Mouse (Mus musculus) layer of hippocampus, adult 9-10 months (tissue): ENCODE results near the gene Ppm1d.

Source experiments
- DNase-seq: peaks from one replicate; pipeline ENCODE4 v3.0.0; 2022; ENCODE audit warnings: low spot score

Gene Ppm1d

DNA sequence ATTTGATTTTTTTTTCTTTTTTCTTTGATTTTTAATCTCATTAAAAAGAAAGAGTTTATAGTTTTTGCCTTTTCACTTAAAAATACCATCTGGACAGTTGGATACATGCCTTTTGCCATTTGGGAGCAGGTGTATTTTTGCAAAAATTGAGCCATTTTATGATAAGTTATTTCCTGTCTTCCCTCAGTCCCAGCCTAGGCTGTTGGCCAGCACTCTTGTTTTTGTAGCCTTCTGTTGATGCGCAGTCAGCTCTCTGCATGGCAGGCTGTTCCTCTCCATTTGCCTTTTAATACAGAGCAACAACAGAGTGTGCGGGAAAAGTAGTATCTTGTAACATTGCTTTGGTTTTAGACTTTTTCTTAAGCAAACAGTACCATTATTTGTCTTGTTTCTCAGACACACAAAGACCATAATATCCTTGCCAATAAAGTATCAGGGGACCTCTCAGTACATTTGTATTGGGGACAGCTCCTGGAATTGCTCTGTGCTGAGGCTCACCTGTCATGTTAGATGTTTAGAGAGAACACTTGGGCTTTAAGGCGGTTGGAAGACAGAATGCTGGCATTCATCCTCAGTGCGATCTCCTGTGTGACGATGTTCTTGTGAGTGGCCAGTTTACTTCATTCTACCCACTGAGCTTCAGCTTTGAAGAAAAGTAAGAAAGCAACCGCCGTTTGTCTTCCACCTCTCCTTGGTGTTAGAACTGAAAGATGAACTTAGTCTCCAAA, 18.3 kb downstream of the Ppm1d start:
- DNase-seq = peak; percentile 55

DNA sequence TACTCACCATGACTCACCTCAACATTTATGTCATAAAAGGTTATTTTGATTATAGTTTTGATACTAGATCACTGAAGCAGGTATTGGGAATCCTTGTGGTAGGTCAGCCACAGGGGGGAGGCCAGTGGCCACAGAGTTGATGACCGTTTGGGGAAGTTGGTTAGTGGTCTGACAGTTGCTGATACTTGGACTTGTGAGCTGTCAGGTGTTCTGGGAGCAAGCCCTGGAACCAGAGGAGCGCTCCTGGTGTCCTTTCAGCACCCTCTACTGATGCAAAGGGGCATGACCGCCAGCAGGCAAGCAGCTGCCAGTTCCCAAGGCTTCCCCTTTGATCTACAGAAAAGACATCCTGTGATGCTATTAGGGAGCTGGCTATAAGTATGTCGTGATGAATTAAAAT, 23.7 kb downstream of the Ppm1d start:
- DNase-seq = no peak

DNA sequence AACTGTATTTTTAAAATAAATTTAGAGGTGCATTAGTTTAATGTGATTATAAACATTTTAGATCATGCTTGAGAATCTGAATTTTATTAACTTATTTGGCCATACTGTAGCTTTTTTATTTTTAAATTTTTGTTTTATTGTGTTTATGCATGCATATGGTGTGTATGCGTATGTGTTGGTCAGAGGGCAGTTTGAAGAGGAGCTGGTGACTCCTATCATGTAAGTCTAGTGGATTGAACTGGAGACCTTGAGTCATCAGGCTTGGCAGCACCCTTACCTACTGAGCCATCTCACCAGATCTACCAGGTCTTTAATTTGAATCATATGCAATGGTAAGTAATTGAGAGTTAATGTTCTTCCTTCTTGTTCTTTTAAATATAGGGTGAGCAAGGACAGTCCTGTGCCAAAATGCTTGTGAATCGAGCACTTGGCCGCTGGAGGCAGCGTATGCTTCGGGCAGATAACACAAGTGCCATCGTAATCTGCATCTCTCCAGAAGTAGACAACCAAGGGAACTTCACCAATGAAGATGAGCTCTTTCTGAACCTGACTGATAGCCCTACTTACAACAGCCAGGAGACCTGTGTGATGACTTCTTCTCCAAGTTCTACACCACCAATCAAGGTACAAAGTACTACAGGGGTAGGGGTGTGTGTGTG, 28.3 kb downstream of the Ppm1d start:
- DNase-seq = no peak

DNA sequence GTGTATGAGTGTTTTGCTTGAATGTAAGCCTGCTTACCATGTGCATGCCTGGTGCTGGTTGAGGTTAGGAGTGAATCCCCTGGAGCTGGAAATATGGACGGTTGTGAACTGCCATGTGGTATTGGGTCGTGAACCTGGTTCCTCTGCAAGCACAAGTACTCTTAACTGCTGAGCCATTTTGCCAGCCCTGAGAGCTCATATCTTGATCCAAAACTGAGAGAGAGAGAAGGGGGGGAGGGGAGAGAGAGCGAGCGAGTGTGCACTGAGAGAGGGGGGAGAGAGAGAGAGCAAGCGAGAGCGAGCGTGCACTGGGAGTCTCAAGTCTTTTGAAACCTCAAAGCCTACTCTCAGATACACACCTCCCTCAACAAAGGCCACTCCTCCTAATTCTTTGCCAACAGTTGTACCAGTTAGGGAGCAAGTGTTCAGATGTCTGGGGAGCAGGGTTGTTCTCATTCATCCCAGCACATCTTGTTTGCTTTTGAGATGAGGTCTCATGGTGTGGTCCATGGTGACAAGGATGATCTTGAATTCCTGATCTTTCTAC, 29.1 kb downstream of the Ppm1d start:
- no peak for DNase-seq

DNA sequence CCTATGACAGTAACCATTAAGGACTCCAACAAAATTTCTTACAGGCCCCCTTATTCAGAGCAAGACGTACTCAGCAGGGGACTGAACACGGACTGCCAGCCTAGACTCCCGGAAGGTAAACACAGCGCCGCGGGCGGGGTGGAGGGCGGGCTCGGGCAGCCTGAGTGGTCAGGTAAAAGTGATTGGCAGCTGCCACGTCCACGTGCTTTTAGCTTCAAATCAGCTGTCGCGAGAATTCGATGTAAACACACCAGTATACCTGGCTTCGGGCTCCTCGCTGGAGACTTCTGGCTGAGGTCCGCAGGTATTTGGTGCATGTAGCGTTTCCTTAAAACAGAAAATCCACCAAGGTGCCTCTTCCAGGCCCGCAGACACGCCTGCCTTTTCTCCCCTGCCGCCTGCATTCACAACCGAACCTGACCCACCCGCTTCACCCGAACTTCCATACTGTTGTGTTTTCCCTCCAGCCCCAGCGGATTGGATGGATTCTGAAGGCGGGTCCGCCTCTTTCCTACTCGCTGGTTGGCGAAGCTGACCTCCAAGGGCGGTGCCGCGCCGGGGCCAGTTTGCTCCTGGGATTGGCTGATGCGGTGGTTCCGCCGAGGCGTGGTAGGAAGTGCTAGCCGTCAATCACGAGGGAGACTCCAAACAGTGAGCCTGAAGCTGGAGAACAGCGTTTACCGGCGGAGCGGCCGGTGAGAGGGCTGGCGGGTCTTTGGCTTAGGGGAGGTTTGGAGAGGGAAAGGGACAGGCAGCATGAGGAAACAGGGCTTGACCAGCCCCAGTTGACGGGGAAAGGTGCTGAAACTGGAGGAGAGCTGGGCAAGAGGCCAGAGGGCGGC, 41.7 kb downstream of the Ppm1d start, which contains the start of gene Bcas3:
Gene Bcas3 (plus strand): TSS at position 629 of the 842 bp plus-strand sequence.
- peak; percentile 99 for DNase-seq

DNA sequence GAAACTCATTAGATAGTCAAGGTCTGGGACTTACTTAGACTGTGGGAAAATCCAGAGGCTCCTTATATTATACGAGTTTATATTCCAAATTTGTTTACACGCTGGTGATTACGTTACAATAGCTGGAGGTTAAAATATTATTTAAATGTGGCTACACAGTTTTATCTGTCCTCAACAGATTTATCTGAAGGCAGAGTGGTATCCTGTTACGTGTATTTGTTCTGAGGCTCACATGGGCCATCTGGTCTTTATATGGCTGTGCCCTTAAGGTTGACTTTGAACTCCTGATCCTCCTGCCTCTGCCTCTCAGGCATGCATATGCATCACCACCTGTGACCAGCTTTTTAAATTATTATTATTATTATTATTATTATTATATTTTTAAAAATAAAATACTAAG, 42.8 kb downstream of the Ppm1d start:
- DNase-seq = no peak

DNA sequence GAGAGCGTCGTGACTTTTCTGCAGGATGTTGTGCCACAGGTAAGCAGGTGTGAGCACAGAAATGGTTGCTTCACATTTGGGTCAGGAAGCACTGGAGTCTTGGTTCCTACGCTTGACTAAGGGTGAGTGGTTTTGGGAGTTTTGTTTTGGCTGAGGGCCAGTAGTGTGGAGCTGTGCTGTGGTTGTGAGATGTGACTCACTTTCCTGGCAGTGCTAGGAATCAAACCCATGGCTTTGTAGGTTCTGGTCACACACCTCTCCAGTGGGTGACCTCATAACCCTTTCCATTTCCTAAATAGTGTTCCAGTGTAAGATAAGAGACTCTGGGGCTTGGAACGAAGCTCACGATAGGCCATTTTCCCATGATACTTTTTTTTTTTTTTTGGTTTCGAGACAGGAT, 48.6 kb downstream of the Ppm1d start:
- DNase-seq = no peak

DNA sequence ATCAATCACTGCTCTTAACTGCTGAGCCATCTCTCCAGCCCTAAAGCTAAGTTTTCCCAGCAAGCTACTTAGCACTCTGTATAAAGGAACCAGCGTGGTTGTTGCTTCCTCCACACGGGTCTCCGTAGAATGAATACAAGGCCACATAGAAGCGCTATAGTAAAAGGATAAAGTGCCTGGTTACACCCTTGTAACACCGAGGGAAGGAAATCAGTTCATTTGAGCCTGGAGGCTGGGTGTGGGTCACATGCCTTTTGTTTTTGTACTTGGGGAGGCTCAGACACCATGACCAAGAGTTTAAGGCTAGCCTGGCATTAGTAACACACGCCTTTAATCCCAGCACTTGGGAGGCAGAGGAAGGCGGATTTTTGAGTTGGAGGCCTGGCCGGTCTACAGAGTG, 50.6 kb downstream of the Ppm1d start:
- no peak for DNase-seq

DNA sequence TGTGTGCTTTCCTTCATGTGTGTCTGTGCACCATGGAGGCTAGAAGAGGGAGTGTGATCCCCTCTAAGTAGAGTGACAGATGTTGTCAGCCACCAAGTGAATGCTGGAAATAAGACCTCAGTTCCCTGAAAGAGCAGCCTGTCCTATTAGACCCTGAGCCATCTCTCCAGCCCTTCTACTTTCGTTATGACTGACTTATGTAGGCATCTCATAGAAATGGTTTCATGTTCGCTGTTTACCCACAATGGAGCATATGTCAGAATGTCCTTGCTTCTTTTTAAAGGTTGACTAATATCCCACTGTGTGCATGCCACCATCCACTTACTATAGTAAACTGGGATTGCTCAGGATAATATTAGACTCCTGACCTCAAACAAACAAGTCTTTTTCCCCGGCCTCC, 55.1 kb downstream of the Ppm1d start:
- no peak for DNase-seq

DNA sequence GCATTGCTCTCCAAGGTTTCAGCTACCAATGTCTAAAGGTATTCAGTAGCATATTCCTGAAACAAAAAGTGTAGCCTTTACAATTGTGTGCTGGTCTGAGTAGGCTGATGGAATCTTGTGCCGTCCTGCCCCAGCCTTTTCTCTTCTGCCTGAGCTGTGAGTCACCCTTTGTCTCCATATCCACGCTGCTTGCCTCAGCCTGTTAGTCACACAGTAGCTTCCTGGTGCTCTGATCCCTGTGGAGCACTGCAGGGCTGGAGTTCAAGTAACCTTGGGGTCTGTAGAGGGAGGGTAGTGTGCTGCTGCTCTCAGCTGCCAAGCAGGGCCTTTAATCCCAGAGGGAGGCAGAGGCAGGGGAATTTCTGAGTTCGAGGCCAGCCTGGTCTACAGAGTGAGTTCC, 56.8 kb downstream of the Ppm1d start:
- DNase-seq = no peak

DNA sequence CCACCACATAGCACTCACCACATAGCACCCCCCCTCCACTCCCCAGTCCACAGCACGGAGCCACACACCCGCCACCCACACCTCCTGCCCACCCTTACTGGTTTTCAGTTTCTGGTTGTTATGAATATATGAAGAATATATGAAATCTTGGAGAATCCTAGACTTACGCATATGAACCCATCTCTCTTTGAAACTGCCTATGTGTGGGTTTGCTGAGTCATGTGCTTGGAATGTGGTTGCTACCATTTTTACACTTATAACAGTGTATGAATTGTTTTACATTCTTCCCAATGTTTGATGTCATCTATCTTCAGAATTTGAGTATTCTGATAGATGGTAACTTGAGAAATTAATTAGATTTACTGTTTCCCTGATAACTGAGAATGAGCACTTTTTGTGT, 68.0 kb downstream of the Ppm1d start:
- no peak for DNase-seq

DNA sequence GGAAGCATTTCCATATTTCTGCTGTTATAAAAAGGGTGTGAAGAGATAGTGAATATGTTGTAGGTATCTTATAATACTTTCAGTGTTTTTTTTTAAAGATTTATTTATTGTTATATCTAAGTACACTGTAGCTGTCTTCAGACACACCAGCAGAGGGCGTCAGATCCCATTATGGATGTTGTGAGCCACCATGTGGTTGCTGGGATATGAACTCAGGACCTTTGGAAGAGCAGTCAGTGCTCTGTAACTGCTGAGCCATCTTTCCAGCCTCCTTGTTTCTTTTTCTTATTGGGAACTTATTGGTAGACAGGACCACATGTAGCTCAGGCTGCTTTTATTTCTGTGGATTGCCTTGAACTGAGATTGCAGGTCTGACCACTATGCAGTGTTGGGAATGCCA, 69.0 kb downstream of the Ppm1d start:
- DNase-seq = no peak

DNA sequence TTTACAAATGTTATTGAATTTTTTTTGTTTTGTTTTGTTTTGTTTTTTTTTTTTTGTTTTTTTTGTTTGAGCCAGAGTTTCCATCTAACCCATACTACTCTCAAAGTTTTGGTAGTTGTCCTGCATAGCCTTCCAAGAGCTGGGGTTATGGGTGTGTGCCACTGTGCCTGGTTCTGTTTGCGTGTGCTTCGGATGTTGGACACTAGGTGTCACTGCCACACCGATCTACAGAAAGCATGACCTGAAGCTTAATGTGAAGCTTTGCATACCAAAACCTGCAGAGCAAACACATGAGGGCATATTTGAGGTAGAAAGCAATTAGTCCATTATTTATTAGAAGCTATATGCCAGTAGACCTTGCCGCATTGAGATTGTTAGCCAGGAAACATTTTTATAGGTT, 71.0 kb downstream of the Ppm1d start:
- peak; percentile 67 for DNase-seq

DNA sequence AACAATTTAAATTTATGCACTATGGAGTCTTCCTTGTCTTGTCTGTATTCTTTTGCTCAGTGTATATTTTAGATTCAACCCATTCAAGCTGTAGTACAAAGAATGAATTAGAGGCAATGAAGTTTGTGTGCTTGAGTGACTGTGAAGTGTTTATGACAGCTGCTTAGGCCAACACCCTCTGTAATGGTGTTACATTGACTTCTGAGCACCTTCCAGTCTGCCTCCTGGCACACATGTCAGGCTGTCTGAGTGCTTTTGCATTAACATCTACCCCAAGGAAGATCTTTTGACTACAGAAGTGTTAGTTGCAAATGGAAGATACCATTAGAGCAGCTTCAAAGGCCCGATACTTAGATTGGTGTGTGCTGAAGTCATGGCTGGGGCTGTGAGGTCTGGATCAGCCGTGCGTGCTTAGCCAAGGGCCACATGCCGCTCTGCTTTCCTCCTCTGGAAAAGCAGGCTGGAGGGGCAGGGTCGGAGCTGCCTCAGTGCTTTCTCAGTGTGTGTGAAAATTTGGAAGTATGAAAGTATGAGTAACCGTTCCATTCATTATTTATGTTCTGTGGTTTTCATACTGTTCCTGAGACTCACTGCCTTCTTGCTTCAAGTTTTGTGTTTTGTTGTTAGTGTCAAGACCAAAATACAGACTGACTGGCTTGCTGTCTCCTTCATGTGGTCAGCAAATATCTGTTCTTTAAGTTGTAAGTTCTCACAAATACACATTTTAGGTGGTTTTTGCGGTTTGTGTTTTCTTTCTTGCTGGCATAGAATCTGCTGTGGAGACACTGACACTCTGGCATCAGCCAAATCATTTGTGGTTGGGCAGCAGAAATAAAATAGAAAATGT, 73.2 kb downstream of the Ppm1d start:
- no peak for DNase-seq

DNA sequence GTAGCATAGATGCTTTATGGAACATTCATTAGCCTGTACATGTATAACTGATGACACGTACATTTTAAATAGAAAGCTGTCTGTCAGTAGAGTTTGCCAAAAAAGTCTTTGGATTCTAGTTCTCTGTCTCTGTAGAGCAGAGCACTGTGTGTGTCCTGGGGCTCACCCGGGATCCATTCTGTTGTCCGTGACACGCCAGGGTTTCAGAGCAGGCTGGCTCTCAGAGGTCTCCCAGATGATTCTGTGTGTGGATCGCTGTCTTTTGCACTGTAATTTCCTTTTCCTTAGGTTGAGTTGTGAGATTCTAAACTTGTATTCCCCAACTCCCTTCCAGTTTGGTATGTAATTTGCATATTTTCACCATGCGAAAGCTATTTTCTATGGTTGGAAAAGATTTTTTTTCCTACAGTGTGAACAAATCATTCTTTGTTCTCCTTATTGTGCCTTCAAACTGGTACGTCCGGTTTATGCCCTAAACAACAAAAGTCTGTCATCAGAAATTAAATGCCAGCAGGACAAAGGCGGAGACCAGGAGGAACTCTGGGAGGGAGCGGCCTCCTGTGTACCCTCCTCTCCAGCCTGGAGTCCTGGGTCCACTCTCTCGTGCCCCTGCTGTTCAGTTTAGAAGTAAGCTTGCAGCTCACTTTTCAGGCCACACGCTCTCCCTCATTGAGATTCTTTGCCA, 81.3 kb downstream of the Ppm1d start:
- no peak for DNase-seq

DNA sequence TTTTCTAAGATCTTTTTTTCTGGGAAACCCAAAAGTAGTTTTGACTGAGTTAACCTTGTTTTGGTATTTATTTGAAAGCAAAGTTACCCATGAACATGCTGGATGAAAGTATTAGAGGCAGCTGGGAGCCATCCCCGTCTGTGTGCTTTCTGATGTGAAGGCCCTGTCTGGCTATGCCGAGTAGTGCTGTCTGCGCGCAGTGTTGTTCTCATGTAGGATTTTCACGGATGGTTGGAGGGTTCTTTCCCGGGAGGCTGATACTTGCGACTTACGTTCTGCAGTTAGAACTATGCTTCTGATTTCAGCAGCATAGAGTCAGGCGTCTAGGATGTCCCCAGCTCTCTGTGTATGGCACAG, 81.8 kb downstream of the Ppm1d start:
- no peak for DNase-seq

DNA sequence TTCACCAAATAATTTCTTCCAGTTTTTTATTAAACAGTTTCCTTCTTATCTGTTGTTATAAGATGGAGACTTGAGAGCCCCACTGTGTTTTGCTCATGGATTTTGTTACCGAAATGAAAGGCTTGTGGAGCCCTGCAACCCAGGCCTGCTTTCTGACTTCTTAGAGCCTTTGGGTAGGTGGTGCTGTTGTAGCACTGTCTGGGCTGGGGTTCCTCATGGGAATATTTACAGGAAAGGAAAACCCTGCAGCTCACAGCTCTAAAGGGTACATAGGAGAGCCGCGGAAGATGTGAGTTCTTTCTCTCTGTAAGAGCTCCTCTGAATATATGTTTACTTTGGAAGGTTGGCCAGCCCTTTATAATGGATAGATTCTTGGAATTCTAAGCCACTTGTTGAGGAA, 82.9 kb downstream of the Ppm1d start:
- no peak for DNase-seq

DNA sequence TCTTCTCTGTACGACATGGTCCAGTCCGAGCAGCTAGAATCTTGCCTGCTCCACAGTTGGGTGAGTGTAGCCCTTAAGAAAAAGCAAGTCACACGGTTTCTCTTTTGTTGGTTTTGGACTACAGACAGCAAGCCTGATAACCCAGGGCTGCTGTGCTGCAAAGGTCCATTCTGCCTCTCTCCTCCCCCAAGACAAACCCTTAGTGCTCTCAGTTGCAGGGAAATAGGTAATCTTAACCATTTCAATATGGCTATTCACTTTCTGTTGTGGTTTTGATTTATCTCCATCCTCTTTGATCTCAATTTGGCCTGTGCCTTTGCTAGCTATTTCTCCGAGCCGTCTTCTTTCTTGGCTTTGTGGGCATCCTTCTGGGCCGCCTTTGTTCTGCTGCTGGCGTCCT, 84.3 kb downstream of the Ppm1d start:
- no peak for DNase-seq
